Mouse (Mus musculus) mouse trophoblast stem cell (cell line): ENCODE measurements around the gene Pax8.

ENCODE experiments used
- in situ Hi-C, 2 experiments: fragments of 300-500 bp; cut with MseI, MboI; formaldehyde crosslinking; loops; 2 replicates in 1 of 2; 3 replicates in 1 of 2; pipeline ENCODE4 v1.15.1; 2025

Pax8 gene

DNA sequence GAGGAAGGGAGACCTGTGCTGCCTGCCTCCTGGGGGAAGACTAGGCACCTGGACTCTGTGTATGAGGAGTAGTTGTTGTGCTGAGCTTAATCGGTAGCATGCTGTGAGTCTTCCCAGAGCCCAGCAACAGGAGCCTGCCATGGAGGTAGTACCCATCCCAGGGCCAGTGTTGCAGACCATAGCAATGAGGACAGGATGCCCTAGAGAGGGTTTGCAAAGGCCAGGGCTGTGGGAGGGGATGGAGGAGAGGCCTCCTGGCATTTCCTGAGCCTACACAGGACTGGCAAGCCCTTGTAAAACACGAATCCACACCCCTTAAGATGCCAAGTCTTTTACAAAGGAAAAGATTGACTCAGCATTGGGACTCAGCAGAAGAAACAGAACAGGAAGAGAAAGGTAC, 58.3 kb downstream of the Pax8 start:
- in situ Hi-C loops = loop anchor here (25.0 kb wide), 1 partner anchor 345 kb away; the partner anchor contains the start of gene Cacna1b (in 2 of the 2)

DNA sequence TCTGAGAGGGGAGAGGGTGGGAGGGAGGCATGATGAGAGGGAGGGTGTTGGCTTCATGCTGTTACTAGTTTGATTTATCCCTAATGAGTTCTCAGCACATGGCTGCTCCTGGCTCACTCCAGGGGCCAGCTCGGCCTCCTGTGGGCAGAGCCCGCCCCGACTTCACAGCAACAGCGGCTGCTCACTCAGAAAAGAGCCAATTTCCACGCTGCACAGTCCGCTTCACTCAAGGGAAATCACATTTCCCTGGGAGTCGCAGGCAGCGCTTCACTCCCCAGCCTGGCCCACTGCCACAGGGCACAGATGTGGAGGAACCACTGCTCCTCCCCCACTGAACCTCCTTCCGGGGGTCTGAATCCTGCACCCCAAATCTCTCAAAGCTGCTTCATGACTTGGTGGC, 58.7 kb downstream of the Pax8 start:
- in situ Hi-C loops = loop anchor here (25.0 kb wide), 1 partner anchor 346 kb away; the partner anchor contains the start of gene Cacna1b (in 2 of the 2)

DNA sequence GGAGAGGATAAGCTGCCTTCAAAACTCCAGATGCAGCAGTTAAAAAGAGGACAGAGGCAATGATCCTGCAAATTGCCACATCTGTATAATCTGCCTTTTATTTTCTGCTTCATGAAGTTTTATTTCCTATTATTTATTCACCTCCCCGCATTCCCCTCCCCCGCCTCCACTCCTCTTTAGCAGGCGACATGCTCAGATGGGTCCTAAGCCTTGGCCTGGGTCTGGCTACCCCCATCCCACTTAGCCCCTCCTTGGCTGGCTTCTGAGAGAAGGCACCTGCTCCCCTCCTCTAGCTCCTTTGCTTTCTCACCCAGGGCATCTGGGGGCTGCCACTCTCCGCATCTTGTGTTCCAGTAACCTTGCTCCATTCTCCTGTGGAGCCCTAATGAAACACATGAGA, 61.7 kb downstream of the Pax8 start:
- in situ Hi-C loops = loop anchor here (25.0 kb wide), 1 partner anchor 349 kb away; the partner anchor contains the start of gene Cacna1b (in 2 of the 2)

DNA sequence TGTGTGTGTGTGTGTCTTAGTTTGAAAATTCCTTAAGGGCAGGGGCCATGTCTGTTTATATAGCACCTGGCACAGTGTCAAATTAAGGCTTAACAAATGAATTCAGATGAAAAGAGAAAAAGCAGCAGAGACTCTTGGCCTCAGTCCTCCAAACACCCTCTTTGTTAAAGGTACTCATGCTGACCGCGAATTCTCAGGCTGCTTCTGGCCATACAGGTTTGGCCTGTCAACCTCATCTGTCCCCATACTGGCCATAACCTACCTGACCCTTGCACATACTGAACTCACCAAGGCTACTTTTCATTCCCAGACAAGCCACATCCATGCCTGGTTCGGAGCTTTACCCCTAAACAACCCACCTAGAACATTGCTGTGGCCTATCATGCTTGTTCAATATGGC, 62.2 kb downstream of the Pax8 start:
- in situ Hi-C loops = loop anchor here (25.0 kb wide), 1 partner anchor 349 kb away; the partner anchor contains the start of gene Cacna1b (in 2 of the 2)

DNA sequence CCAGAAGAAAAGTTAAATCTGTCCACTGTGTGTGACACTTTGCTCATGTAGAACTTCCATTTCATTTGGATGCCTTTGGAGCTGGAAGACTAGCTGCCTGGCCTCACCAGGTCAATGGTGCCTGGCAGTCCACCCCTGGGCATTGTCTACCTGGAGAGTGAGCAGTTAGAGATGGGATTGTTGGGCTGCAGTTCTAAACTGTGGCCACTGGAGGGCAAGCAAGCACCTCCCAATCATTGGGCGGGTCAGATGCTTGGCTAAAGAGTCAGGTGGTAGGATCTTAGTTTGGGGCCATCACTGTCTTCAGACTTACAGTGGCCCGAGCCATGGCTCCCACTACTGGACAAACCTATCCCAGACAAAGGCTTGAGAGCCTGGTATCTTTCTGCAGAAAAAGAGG, 66.2 kb downstream of the Pax8 start:
- in situ Hi-C loops = loop anchor here (5.0 to 25.0 kb wide), 5 partner anchors 42 to 353 kb away; partner anchors contain the start of genes Cacna1b (in 2 of the 2), Il1f10 (in 1 of the 2) and Psd4 (in 1 of the 2)

DNA sequence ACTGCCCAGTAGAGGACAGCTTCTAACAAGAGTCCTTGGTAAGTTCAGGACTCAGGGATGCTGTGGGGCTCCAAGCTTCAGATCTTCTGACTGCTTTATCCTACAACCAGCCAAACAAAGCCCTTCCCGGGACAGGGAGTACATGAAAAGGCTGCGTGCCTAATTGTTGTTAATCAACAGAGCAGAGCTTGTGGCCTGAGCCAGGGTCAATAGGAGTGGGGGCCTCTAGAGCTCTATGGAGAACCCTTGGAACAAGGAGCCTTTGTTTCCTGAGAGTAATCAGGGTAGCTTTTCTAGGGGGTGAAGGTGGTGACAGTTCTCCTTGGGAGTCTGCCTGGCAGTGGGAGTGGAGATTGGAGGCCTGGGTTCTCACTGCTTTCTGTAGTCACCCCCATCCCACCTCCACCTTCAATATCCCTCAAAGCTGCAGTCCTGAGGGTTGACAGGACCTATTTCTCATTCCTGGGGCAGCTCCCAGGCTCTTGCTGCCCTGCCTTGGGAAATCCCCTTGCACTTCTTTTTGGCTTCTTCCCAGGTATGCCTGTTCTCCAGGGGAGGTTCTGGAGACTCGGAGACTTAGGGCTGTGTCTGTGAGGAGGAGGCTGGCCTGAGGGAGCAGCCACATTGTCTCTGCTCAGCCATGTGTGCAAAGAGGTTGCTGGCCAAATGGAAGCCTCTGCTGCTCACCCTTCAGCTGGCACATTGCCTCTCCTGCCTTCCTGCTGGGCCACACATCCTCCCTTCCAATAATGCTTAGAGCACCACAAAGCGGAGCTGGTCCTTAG, 67.5 kb downstream of the Pax8 start:
- in situ Hi-C loops = loop anchor here (5.0 to 25.0 kb wide), 5 partner anchors 41 to 354 kb away; partner anchors contain the start of genes Cacna1b (in 2 of the 2), Il1f10 (in 1 of the 2) and Psd4 (in 1 of the 2)

DNA sequence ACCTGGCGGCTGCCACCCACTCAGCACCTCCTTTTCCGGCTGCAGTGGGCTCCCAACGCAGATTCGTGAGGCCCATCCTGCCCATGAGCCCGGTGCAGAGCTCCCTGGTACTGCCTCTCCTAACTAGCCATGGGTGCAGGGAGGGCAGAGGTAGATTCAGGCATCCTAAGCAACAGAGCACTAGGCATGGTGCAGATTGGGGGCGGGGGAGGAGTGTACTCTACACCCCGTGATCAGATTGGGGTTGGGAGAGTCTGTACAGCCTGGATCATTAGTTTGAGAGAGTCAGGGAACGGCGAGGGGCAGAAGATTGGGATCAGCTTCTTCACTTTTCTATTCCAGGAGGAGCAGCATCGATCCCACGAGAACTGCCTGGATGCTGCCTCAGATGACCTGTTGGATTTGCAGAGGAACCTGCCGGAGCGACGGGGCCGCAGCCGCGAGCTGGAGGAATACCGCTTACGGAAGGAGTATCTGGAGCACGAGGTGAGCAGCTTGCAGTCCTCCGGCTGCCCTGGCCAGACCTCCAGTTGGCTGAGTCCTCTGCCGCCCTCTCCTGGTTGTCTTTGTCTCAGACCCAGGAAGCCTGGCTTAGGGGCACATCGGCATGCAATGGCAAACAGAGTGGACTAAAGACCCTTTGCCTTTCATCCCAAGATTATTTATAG, 69.9 kb downstream of the Pax8 start:
- in situ Hi-C loops = loop anchor here (5.0 to 25.0 kb wide), 5 partner anchors 38 to 357 kb away; partner anchors contain the start of genes Cacna1b (in 2 of the 2), Il1f10 (in 1 of the 2) and Psd4 (in 1 of the 2)

DNA sequence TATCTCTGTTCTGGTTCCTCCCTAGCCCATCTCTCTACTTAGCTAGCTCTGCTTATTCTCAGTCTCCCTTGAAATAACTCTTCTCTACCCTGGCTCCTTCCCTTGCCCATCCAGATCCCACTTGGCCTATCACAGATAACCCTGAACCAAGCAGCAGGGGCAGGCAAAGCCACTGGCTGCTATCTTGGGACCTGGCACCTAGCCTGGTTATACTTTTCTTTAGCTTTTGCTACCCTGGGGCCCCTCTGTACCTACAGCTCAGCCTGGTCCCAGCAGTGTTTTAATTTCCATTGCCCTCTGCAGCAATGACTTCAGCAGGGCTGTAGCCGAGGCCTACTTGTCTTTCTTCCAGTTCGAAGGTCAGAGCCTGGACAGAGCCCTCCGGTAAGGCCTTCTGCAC, 74.7 kb downstream of the Pax8 start:
- in situ Hi-C loops = loop anchor here (5.0 to 25.0 kb wide), 3 partner anchors 98 to 362 kb away; partner anchors contain the start of genes Cacna1b (in 2 of the 2) and Il1f10 (in 1 of the 2)

DNA sequence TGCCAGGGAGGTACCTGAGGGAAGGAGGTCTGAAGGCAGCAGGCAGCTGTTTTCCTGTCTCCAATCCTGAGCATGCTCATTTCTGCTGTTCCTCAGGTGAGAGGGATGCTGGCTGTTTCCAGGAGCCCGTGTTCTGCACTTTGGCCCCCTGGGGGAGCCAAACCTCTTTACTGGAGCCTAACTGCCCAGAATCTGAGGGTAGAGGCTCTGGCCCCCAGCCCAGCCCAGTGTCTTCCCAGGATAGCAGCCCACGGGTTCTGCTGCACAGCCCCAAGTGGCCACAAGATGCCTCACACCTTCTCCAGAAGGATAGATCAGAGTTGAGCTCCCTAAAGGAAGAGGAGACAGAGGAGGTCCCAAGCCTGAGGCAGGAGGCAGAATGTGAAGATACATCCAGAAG, 78.3 kb downstream of the Pax8 start:
- in situ Hi-C loops = no loop called here

DNA sequence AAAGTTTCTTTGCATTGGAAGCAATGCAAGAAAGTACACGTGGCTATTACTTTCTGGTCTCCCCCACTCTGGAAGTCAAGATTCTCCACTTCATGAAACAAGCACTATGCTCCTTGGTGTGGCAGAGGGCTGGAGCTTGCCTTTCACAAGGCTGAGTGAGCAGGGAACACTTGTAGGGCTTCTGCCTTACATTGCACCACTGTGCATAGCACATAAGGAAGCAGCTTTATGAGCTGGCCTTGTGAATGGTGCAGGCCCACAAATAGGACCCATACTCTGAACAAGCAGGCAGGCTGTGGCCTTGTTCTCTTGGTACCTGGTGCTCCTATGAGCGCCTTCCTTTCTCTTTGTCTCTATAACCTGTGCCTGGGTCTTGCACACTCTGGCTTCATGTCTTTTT, 82.1 kb downstream of the Pax8 start:
- in situ Hi-C loops = no loop called here

DNA sequence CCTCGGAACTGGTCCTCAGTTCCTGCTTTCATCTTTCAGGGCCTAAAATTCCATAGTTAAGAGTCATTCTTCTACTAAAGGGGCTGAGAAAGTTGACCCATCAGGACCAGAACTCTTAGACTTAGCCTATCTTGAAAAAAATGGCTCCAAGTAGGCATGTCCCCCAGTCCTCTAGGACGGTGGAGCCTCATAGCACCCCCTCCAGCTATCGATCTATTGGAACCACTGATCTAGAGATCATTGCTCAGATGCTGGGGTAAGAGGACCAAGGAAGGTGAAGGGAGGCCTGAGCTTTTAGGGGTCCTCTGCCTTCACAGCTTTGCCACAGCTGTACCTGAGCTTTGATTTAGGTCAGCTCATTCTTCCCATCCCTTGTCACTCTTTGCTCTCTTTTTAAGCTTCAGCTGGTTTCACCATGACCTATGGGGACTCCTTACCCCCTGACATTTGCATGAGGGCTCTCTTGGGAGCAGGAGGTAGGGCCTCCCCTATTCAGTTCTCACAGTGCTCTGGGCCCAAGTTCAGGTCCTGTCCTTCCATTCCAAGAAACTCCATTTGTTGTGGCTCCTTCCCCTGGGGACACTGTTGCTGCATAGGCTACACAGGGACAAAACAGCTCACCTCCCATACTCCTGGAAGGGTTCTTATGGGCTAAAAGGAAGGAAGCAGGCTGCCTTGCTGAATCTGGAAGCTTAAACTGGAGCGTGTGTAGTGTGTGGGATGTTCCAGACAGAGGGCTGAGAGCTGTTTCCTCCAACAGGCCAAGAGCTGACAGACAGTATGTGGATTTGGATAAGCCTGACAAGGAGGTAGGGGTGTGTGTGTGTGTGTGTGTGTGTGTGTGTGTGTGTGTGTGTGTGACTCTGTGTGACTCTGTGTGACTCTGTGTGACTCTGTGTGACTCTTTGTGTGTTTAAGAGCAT, 87.8 kb downstream of the Pax8 start:
- in situ Hi-C loops = no loop called here

DNA sequence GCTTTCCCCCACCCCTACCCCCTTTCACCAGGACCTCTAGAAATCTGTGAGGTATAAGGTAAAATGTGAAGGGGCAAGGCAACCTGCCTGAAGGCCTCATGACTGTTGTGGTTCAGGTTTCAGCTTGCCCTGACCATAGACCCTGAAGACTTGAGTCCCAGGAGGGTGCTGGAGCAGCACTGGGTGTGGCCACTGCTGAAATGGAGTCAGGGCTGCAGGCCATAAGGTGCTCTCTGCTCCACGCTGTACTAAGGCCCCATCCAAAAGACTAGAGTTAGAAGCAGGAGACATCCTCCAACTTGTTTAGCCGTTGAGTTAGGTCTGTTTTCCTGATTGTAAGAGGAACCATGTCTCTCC, 88.5 kb downstream of the Pax8 start:
- in situ Hi-C loops = no loop called here

DNA sequence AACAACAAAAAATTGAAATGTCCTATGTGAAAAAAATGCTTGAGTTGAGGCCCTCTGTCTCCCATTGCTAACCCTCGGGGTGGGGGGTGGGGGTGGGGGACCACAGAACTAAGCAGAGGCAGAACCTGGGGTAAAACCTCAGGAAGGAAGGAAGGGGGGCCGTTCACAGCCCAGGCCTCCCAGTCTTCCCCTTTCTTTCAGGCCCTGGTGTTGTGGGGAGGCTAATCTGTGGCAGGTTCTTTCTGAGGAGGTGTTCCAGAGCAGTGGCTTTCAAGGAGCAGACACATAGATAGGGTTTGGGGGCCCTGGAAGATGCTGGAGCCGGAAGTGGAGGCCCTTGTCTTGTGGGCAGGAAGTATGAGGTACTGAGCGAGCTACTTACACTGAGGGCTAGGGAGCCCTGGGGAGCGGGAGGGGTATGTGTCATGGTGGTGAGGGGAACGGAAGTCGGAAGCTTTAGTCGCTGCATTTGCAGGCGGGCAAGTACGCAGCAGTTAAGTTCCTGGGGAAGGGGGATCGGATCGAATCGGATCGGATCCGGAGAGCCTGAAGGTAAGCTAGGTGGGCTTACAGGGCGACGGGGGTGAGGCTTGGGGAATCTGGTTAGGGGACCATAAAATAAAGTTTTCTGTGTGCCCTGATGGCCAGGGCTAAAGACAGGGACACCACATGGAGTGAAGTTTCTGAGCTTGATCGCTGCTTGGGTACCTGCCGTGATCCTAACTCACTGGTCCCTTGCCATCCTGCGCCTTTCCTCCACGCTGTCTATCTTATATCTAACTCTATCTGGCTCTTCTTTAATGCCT, 89.0 kb downstream of the Pax8 start:
- in situ Hi-C loops = no loop called here

DNA sequence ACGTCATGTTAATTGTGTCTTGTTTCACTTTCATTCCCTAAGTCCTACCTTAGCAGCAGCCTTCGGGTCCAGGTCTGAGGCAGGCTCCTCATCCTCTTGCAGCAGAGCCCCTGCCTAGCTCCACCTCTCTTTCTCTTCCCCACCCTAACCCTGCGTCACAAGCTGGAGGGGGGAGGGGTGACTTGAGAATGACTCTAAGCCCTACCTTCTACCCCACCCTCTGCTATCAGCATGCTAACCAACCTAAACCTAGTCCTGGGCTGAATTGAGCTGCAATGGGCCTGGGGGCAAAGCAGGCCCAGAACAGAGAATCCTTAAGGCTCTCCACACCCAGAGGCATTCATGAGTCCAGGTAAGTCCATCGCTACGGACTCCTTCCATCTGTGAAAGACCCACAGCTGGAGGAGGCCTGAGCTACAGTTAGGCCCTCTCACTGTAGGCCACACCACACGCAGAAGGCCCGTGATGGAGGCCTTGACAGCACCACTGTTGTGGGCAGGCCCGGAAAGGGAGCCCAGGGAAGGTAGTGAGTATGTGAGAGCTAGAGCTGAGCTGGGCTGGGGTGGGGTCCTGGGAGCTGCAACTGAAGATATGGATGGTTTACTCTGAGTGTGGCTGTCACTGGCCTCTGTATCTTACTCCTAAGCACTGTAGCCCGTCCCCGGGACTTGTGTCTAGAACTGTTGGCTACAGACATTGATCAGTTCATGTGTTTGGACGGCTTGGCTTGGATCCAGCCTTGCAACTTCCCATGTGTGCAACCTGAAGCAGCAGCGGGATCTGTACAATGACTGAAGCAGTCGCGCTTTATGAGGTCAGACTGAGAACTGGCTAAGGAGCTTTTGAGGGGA, 90.1 kb downstream of the Pax8 start:
- in situ Hi-C loops = no loop called here

DNA sequence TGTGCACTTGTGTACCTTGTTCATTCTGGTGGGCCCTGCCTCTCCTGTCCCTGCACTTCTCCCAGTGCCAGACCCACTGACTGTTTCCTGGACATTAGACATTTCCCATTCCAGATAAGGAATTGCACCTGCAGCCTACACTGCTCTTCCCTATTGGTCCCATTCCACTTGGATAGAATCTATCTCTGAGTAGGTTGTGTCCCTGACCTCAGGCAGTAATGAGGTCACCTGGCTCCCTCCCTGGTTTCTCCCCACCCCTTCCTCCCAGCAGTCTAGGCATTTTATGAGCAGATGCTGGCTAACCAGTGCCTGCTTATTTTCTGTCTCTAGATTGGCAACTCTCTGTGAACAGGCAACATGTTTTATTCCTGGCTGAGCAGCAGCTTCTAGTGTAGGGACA, 91.0 kb downstream of the Pax8 start:
- in situ Hi-C loops = no loop called here

DNA sequence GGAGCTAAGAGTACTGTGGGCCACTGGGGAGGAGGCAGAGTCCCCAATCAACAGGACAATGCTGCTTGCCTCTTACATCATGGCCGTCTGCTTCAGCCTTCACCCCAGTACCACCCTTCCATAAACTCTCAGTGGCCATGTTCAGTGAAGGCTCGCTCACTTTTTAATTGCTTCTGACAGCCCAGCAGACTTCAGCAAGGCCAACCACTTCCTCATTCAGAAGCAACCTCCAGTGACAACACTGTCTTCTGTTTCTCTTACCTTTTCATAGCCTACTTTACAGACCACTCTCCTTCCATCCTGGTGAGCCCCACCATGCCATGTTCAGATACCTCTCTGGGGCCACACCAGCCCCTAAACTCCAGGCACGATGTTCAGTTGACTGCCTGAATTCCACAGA, 91.8 kb downstream of the Pax8 start:
- in situ Hi-C loops = no loop called here

DNA sequence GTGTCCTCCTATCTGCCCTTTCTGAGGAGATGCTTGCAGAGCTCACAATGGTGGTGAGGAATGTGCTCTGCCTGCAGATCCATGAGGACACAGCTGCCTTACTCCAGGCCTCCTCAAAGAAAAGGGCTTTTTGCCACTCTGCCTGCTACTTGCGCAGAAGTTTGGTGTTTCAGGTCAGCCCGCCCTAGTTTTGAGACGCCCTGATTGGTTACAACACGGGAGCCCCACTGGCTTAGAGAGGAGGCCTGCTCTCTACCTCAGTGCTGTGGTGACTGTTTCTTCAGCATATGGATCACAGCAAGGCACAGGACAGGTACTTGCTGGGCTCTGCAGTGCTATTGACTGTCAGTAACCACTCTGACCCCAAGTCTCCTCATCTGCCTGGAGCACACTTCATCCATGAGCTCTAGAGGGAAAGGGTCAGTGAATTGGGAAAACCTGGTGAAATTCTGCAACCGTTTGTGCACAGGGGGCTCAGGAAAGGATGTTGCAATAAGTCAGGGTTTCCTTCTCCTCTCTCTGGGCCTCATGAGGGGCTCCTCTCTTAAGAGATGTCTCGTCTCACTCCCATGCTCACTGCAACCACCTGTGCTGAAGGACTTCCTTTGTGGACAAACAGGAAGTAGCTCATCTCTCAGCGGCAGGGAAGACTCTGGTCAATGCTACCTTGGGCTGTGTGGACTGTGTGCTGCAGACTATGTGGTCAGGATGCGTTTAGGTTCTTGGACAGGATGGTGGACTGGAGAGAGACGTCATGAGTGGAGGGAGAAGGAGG, 92.8 kb downstream of the Pax8 start:
- in situ Hi-C loops = no loop called here

DNA sequence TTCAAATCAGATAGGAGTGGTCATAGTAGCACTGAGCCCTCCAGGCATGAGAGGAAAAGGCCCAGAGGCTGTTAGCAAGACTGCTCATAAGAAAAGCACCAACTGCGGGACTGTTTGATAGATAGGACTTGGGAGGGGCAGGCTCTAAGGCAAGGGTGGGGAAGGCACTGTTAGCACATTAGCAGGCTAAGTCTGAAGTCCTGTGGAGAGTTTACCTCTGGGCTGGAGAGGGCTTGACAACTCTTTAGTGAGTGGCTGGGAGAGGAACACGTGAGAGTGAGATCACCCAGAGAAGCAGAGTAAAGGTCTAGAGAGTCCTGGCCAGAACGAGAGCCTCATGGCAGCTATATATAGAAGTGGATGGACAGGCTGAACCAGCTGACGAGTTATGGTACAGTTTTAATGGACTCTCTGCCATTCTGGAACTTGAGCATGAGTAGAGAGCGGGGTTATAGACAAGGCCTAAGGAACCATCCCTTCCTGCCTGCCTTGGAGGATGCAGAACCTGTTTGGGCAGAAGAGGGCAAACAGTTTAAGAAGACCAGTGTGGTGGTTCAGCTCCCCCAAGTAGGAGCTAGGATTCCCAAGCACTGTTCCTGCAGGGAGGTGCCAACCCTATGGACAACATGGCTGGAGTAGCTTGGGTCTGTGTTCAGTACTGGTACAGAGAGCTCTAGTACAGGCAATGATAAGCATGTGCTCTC, 96.5 kb downstream of the Pax8 start:
- in situ Hi-C loops = no loop called here
